Mouse (Mus musculus) thymus, postnatal 0 days (tissue): ENCODE results near the gene Ncmap. TPM values are rescaled to one million over a fixed set of nuclear protein-coding genes. Genes with fewer than 3 reads are reported as not detected.

Source experiments
- DNase-seq: peaks from one replicate; pipeline ENCODE4 v3.0.0-alpha.2; 2015; ENCODE audit warnings: low spot score
- microRNA counts: library from miRNA; unstranded; fragments of <30 nt; microRNA quantifications from one replicate; lab custom pipeline; 2015
- microRNA-seq: library from miRNA; unstranded; fragments of <30 nt; microRNA quantifications from one replicate; pipeline ENCODE4, GENCODE M21; 2016; ENCODE audit warnings: borderline number of aligned reads
- polyA plus RNA-seq: library from polyadenylated mRNA; unstranded; fragments of >200 nt; fragmentation: Nextera tagmentation; extraction: Ambion mirVana; gene quantifications from 2 replicates; pipeline ENCODE4 v1.2.1, GENCODE M21; 2015

The Ncmap gene
- polyA plus RNA-seq, 1 experiment from 2014 or later = 0.61 TPM

- DNase-seq = peak; percentile 99
Observed at GRCm38 (mm10) chr4:135353066-135353793, 44.8 kb downstream of the Ncmap start, which contains the start of gene Srrm1. Gene Srrm1 (minus strand): TSS chr4:135353321.

- DNase-seq = no peak
Observed at GRCm38 (mm10) chr4:135352326-135353065, 45.5 kb downstream of the Ncmap start.

GRCm38 (mm10) chr4:135337376-135337942 is 60.6 kb downstream of the Ncmap start:
- DNase-seq = no peak

- DNase-seq = no peak
Observed at GRCm38 (mm10) chr4:135336023-135336357, 62.0 kb downstream of the Ncmap start.

GRCm38 (mm10) chr4:135335327-135336022 is 62.6 kb downstream of the Ncmap start:
- no peak for DNase-seq

GRCm38 (mm10) chr4:135326469-135326868 is 71.6 kb downstream of the Ncmap start:
- no peak for DNase-seq

- DNase-seq = no peak
Observed at GRCm38 (mm10) chr4:135326046-135326445, 72.0 kb downstream of the Ncmap start.

GRCm38 (mm10) chr4:135323021-135323420 is 75.0 kb downstream of the Ncmap start:
- no peak for DNase-seq

MicroRNA genes within 50 kb of the gene (microRNA counts, 519-probe panel; counts per million panel counts)
- microRNA mmu-miR-700 (lab: Ali Mortazavi, UCI) = 473 counts per million, percentile 71 among the panel's probes with 10 or more counts

Small RNA genes within 50 kb of the gene (microRNA-seq; reads per million reads assigned to microRNA genes)
- gene Mir700 = 353 reads per million, percentile 60 among the genes with 10 or more reads in this experiment

Other genes starting within 250 kb of the Ncmap start
- gene Clic4, start 125.4 kb downstream of the Ncmap start, polyA plus RNA-seq = 71.1 and 72.5 TPM in 2 replicates
- 213 and 259 TPM in 2 replicates for gene Srrm1, start 44.9 kb downstream of the Ncmap start, polyA plus RNA-seq
- 15.4 and 20.8 TPM in 2 replicates for gene Rcan3, start 35.6 kb upstream of the Ncmap start, polyA plus RNA-seq
- 0.55 and 0.93 TPM in 2 replicates for gene Stpg1, start 96.6 kb upstream of the Ncmap start, polyA plus RNA-seq
- 6.6 and 7.0 TPM in 2 replicates for gene Nipal3, start 96.8 kb upstream of the Ncmap start, polyA plus RNA-seq
- 0.78 and 1.2 TPM in 2 replicates for gene Grhl3, start 175.4 kb upstream of the Ncmap start, polyA plus RNA-seq